21 mouse cellular contexts compared by ENCODE assay signal in genomic region chr17:10414383-10414782, GRCm38 (mm10).
DNase-seq lines count a peak whose midpoint lies in the region; ATAC-seq and TF ChIP-seq lines count a peak whose summit lies in the region.
"Had no signal": no experiment of that assay in that cellular context is flagged by ENCODE, and none has a peak within 500 bp of the region (broad histone marks: within the 10 kb centered on the region; RNA-seq: fewer than 3 reads in every experiment).

No protein-coding gene starts in this region.

- peak; percentile 17 to 55 for DNase-seq in heart, adult 2 months
- DNase-seq in heart, adult 8-10 months (ENCODE audit: low spot score), result no peak
- DNase-seq in heart, postnatal 4 days, result peak; percentile 49
- no peak for DNase-seq in thymus, postnatal 10 days (ENCODE audit: low spot score in 2 of 2)
- DNase-seq: adrenal gland, postnatal 14 days; cerebellum, adult 11-12 months; cerebellum, adult 9-10 months; cerebellum, postnatal 25 days; gastrocnemius, postnatal 25 days; kidney, adult 8-10 months had no signal

- intact Hi-C loops in heart, adult 2 months (cut with DNase I), result loop anchor here (5.0 kb wide), 1 partner anchor 92 kb away; no protein-coding TSS in a partner anchor

- H3K36me3 ChIP-seq in heart, adult 2 months (ENCODE audit: control insufficient read depth, insufficient read depth, low read length), result no peaks in the 10 kb centered on the region
- H3K36me3 ChIP-seq in heart, embryonic 12.5 days, result no peaks in the 10 kb centered on the region
- no peaks in the 10 kb centered on the region for H3K36me3 ChIP-seq in heart, embryonic 15.5 days
- H3K36me3 ChIP-seq: embryonic facial prominence, embryonic 13.5 days; forebrain, embryonic 12.5 days; hindbrain, embryonic 15.5 days had no signal

- H3K9ac ChIP-seq in heart, adult 2 months (ENCODE audit: low read depth, low read length), result no peak overlapping the region
- H3K9ac ChIP-seq in heart, embryonic 12.5 days, result no peak overlapping the region
- H3K9ac ChIP-seq in heart, embryonic 15.5 days, result no peak overlapping the region
- H3K9ac ChIP-seq: embryonic facial prominence, embryonic 13.5 days; forebrain, embryonic 12.5 days; hindbrain, embryonic 15.5 days had no signal

- H3K27me3 ChIP-seq in heart, adult 2 months (ENCODE audit: control insufficient read depth, insufficient read depth, low read length), result no peaks in the 10 kb centered on the region
- H3K27me3 ChIP-seq in heart, embryonic 12.5 days (replicated peaks), result no peaks in the 10 kb centered on the region
- no peaks in the 10 kb centered on the region for H3K27me3 ChIP-seq in heart, embryonic 15.5 days
- H3K27me3 ChIP-seq: CH12.LX; hindbrain, embryonic 15.5 days; Patski had no signal

- no peaks in the 10 kb centered on the region for H3K9me3 ChIP-seq in heart, embryonic 12.5 days (replicated peaks)
- no peaks in the 10 kb centered on the region for H3K9me3 ChIP-seq in heart, embryonic 15.5 days (replicated peaks)
- H3K9me3 ChIP-seq: embryonic facial prominence, embryonic 13.5 days; forebrain, embryonic 12.5 days; hindbrain, embryonic 15.5 days had no signal

- H3K27ac ChIP-seq in heart, adult 2 months, result peak overlapping the region; percentile 86
- peak overlapping the region; percentile 95 for H3K27ac ChIP-seq in heart, embryonic 12.5 days (ENCODE audit: poor library complexity, severe bottlenecking)
- H3K27ac ChIP-seq in heart, embryonic 15.5 days, result peak overlapping the region; percentile 90
- H3K27ac ChIP-seq: embryonic facial prominence, embryonic 13.5 days; forebrain, embryonic 12.5 days; hindbrain, embryonic 15.5 days had no signal

- peaks cover 15% of the 10 kb centered on the region for H3K4me1 ChIP-seq in heart, adult 2 months (ENCODE audit: control insufficient read depth, insufficient read depth, low read length)
- H3K4me1 ChIP-seq in heart, embryonic 12.5 days (replicated peaks), result peaks cover 58% of the 10 kb centered on the region
- peaks cover 45% of the 10 kb centered on the region for H3K4me1 ChIP-seq in heart, embryonic 15.5 days (replicated peaks)
- H3K4me1 ChIP-seq: embryonic facial prominence, embryonic 13.5 days had no signal

- no peak overlapping the region for H3K4me3 ChIP-seq in heart, adult 2 months
- H3K4me3 ChIP-seq in heart, embryonic 12.5 days, result no peak overlapping the region
- no peak overlapping the region for H3K4me3 ChIP-seq in heart, embryonic 15.5 days
- H3K4me3 ChIP-seq: embryonic facial prominence, embryonic 13.5 days; forebrain, embryonic 12.5 days; hindbrain, embryonic 15.5 days had no signal

- no peak for TF ChIP-seq EP300 in heart, adult 2 months (IDR thresholded peaks at IDR 0.05; ENCODE audit: insufficient read depth, low read depth, low read length)

- WGBS in heart, adult 2 months, result 44% methylated on average over 4 of the region's 4 CpGs
- 16% methylated on average over 4 of the region's 4 CpGs for WGBS in heart, embryonic 12.5 days
- 25% methylated on average over 4 of the region's 4 CpGs for WGBS in heart, embryonic 15.5 days

- peak; percentile 51; the same call in 1 of the 2 replicates for ATAC-seq in heart, embryonic 12.5 days (ENCODE audit: insufficient number of reproducible peaks, low FRiP score)
- peak; percentile 74 for ATAC-seq in heart, embryonic 15.5 days (replicated peaks; ENCODE audit: insufficient number of reproducible peaks, insufficient read depth, low FRiP score, low read depth)
- ATAC-seq in inflammation-experienced regulatory T-cells, adult 6 months, result no peak
- ATAC-seq: activated CD4-positive, CD25-positive, alpha-beta regulatory T cell, adult 4 months; forebrain, embryonic 16.5 days; intestine, postnatal 0 days; Patski had no signal

- H3K4me2 ChIP-seq in heart, embryonic 12.5 days, result no peak overlapping the region
- no peak overlapping the region for H3K4me2 ChIP-seq in heart, embryonic 15.5 days
- H3K4me2 ChIP-seq: embryonic facial prominence, embryonic 13.5 days; forebrain, embryonic 12.5 days; hindbrain, embryonic 15.5 days had no signal

- no peaks in the 10 kb centered on the region for H3K79me2 ChIP-seq in heart, adult 2 months (replicated peaks; ENCODE audit: control insufficient read depth, insufficient read depth, low read length)

- no peak for TF ChIP-seq POLR2A in heart, adult 2 months (IDR thresholded peaks at IDR 0.05; ENCODE audit: insufficient read depth, low read depth, low read length)

- TF ChIP-seq CTCF in heart, adult 2 months (IDR thresholded peaks at IDR 0.05), result no peak

Comparison
In these comparisons a context has a peak if more than half of its experiments do, and no peak if none do; other contexts are left out.
1. DNase-seq: peak in heart, adult 2 months (2 of 2) and heart, postnatal 4 days (single experiment); none in heart, adult 8-10 months (single experiment) and thymus, postnatal 10 days (0 of 2).
2. Peak in every context shown above with its lines, with median percentiles within 50 percentile points of each other: H3K27ac ChIP-seq.